Comparison of ENCODE assay signal across 10 mouse cellular contexts in genomic region chr9:75197297-75197696, GRCm38 (mm10). TPM values are rescaled to one million over a fixed set of nuclear protein-coding genes. Genes with fewer than 3 reads are reported as not detected.
A peak's percentile ranks its signal among the peaks of the same experiment; 100 is the strongest.
DNase-seq lines count a peak whose midpoint lies in the region; ATAC-seq and TF ChIP-seq lines count a peak whose summit lies in the region.
"Had no signal": no experiment of that assay in that cellular context is flagged by ENCODE, and none has a peak within 500 bp of the region (broad histone marks: within the 10 kb centered on the region; RNA-seq: fewer than 3 reads in every experiment).

No protein-coding gene starts in this region.

- H3K9ac ChIP-seq in heart, postnatal 0 days (replicated peaks; ENCODE audit: low read depth, low read length) = no peak overlapping the region
- H3K9ac ChIP-seq in hindbrain, embryonic 14.5 days = no peak overlapping the region
- no peak overlapping the region for H3K9ac ChIP-seq in midbrain, embryonic 15.5 days
- H3K9ac ChIP-seq: heart, embryonic 15.5 days; lung, embryonic 15.5 days had no signal

- WGBS in heart, postnatal 0 days = 55% methylated on average over 6 of the region's 6 CpGs
- WGBS in hindbrain, embryonic 14.5 days = 49% methylated on average over 6 of the region's 6 CpGs
- WGBS in midbrain, embryonic 15.5 days = 36% methylated on average over 6 of the region's 6 CpGs
- 88% methylated on average over 6 of the region's 6 CpGs for WGBS in thymus, adult 2 months

- H3K27me3 ChIP-seq in heart, postnatal 0 days (ENCODE audit: control insufficient read depth, insufficient read depth, low read length) = no peaks in the 10 kb centered on the region
- H3K27me3 ChIP-seq in hindbrain, embryonic 14.5 days (ENCODE audit: control insufficient read depth, insufficient read depth, low read length) = no peaks in the 10 kb centered on the region
- H3K27me3 ChIP-seq in midbrain, embryonic 15.5 days (replicated peaks) = no peaks in the 10 kb centered on the region
- no peaks in the 10 kb centered on the region for H3K27me3 ChIP-seq in thymus, adult 2 months (ENCODE audit: control insufficient read depth, insufficient read depth, low read length)
- H3K27me3 ChIP-seq: heart, embryonic 15.5 days; lung, embryonic 15.5 days had no signal

- H3K4me2 ChIP-seq in heart, postnatal 0 days (ENCODE audit: low read depth, low read length) = no peak overlapping the region
- no peak overlapping the region for H3K4me2 ChIP-seq in hindbrain, embryonic 14.5 days (replicated peaks)
- no peak overlapping the region for H3K4me2 ChIP-seq in midbrain, embryonic 15.5 days
- H3K4me2 ChIP-seq: heart, embryonic 15.5 days; lung, embryonic 15.5 days had no signal

- H3K36me3 ChIP-seq in heart, postnatal 0 days (replicated peaks; ENCODE audit: control insufficient read depth, insufficient read depth, low read length) = peaks cover 23% of the 10 kb centered on the region
- peaks cover 85% of the 10 kb centered on the region for H3K36me3 ChIP-seq in hindbrain, embryonic 14.5 days (replicated peaks; ENCODE audit: control insufficient read depth, insufficient read depth)
- peaks cover 42% of the 10 kb centered on the region for H3K36me3 ChIP-seq in midbrain, embryonic 15.5 days (replicated peaks)
- no peaks in the 10 kb centered on the region for H3K36me3 ChIP-seq in thymus, adult 2 months (ENCODE audit: control insufficient read depth, insufficient read depth, low read length)

- peak; percentile 51; the same call in 1 of the 2 replicates for ATAC-seq in heart, postnatal 0 days (ENCODE audit: insufficient read depth, low read depth)
- ATAC-seq in hindbrain, embryonic 14.5 days (ENCODE audit: low FRiP score) = peak; percentile 62
- ATAC-seq in midbrain, embryonic 15.5 days (replicated peaks) = peak; percentile 76

- TF ChIP-seq CTCF in heart, postnatal 0 days (IDR thresholded peaks at IDR 0.05; ENCODE audit: low read depth) = peak; percentile 56
- no peak for TF ChIP-seq CTCF in thymus, adult 2 months (IDR thresholded peaks at IDR 0.05; ENCODE audit: borderline replicate concordance, control insufficient read depth, extremely low read depth, insufficient read depth, low read length, poor library complexity)

- TF ChIP-seq EP300 in heart, postnatal 0 days (IDR thresholded peaks at IDR 0.05; ENCODE audit: low read depth) = no peak

- no peaks in the 10 kb centered on the region for H3K9me3 ChIP-seq in heart, postnatal 0 days (replicated peaks; ENCODE audit: control insufficient read depth, low read length)
- H3K9me3 ChIP-seq in hindbrain, embryonic 14.5 days (ENCODE audit: control insufficient read depth, low read length) = no peaks in the 10 kb centered on the region
- no peaks in the 10 kb centered on the region for H3K9me3 ChIP-seq in midbrain, embryonic 15.5 days
- H3K9me3 ChIP-seq: heart, embryonic 15.5 days; lung, embryonic 15.5 days had no signal

- 0 out of 2 replicates have a peak, but pooled peaks cover 7% of the 10 kb centered on the region for H3K4me1 ChIP-seq in heart, postnatal 0 days (ENCODE audit: control insufficient read depth, insufficient read depth)
- no peaks in the 10 kb centered on the region for H3K4me1 ChIP-seq in hindbrain, embryonic 14.5 days (replicated peaks; ENCODE audit: control insufficient read depth, insufficient read depth, low read length)
- no peaks in the 10 kb centered on the region for H3K4me1 ChIP-seq in midbrain, embryonic 15.5 days
- H3K4me1 ChIP-seq in thymus, adult 2 months (replicated peaks; ENCODE audit: control insufficient read depth, insufficient read depth, low read length) = no peaks in the 10 kb centered on the region
- H3K4me1 ChIP-seq: lung, embryonic 15.5 days had no signal

- H3K4me3 ChIP-seq in heart, postnatal 0 days (ENCODE audit: low read depth, low read length) = no peak overlapping the region
- no peak overlapping the region for H3K4me3 ChIP-seq in hindbrain, embryonic 14.5 days (replicated peaks; ENCODE audit: low read length)
- H3K4me3 ChIP-seq in midbrain, embryonic 15.5 days = no peak overlapping the region
- no peak overlapping the region for H3K4me3 ChIP-seq in thymus, adult 2 months (ENCODE audit: control insufficient read depth, insufficient read depth, low read length)
- H3K4me3 ChIP-seq: heart, embryonic 15.5 days; lung, embryonic 15.5 days had no signal

- intact Hi-C loops in heart, postnatal 25 days (cut with DNase I) = loop anchor here (10.0 kb wide), 1 partner anchor 292 kb away; no protein-coding TSS in a partner anchor

- no peak for DNase-seq in heart, postnatal 0 days (ENCODE audit: low spot score)
- no peak for DNase-seq in heart, postnatal 25 days (ENCODE audit: low spot score)
- peak; percentile 48 for DNase-seq in testis, postnatal 10 days (ENCODE audit: low spot score)
- DNase-seq in testis, postnatal 14 days (ENCODE audit: low spot score) = no peak
- DNase-seq in cerebellum, postnatal 10 days = peak; percentile 77 to 79
- DNase-seq in hindbrain, embryonic 14.5 days (ENCODE audit: low spot score) = peak; percentile 35
- no peak for DNase-seq in thymus, adult 2 months

- TF ChIP-seq POLR2A in thymus, adult 2 months (IDR thresholded peaks at IDR 0.05; ENCODE audit: control insufficient read depth, extremely low read depth, insufficient read depth, low read length, poor library complexity) = no peak

- H3K27ac ChIP-seq in heart, postnatal 0 days (ENCODE audit: low read depth) = no peak overlapping the region
- H3K27ac ChIP-seq in hindbrain, embryonic 14.5 days = no peak overlapping the region
- no peak overlapping the region for H3K27ac ChIP-seq in midbrain, embryonic 15.5 days
- no peak overlapping the region for H3K27ac ChIP-seq in thymus, adult 2 months (ENCODE audit: control insufficient read depth, insufficient read depth, low read length)
- H3K27ac ChIP-seq: heart, embryonic 15.5 days; lung, embryonic 15.5 days had no signal

RNA-seq across cellular contexts. Expression of gene Myo5c, which starts 34.5 kb away (rescaled TPM):
- total RNA-seq in heart, postnatal 0 days (2014; rRNA removed; ENCODE audit: low replicate concordance) = 2.1 and 2.4 TPM in 2 replicates
- 1.2 and 1.5 TPM in 2 replicates for polyA plus RNA-seq in heart, postnatal 0 days (2015; fragmentation: Nextera tagmentation; extraction: Ambion mirVana)
- total RNA-seq in heart, postnatal 25 days (2021) = 1 to 10 TPM; 5.6 to 7.1 TPM
- polyA plus RNA-seq in hindbrain, embryonic 14.5 days (2014; fragmentation: Nextera tagmentation; extraction: Ambion mirVana) = 0.34 and 0.54 TPM in 2 replicates
- 0.32 and 0.56 TPM in 2 replicates for polyA plus RNA-seq in midbrain, embryonic 15.5 days (2015; fragmentation: Nextera tagmentation; extraction: Ambion mirVana)
- polyA plus RNA-seq in thymus, adult 2 months (2012; rRNA removed) = 8.4 and 9.0 TPM in 2 replicates

Comparison
In these comparisons a context has a peak if more than half of its experiments do, and no peak if none do; other contexts are left out.
1. DNase-seq: peak in testis, postnatal 10 days (single experiment), cerebellum, postnatal 10 days (2 of 2) and hindbrain, embryonic 14.5 days (single experiment); none in heart, postnatal 0 days (single experiment), heart, postnatal 25 days (single experiment), testis, postnatal 14 days (single experiment) and thymus, adult 2 months (single experiment).
2. Peak in every context shown above with its lines, with median percentiles within 50 percentile points of each other: ATAC-seq.